ENCODE assay signal across 10 mouse cellular contexts in the genomic region with DNA sequence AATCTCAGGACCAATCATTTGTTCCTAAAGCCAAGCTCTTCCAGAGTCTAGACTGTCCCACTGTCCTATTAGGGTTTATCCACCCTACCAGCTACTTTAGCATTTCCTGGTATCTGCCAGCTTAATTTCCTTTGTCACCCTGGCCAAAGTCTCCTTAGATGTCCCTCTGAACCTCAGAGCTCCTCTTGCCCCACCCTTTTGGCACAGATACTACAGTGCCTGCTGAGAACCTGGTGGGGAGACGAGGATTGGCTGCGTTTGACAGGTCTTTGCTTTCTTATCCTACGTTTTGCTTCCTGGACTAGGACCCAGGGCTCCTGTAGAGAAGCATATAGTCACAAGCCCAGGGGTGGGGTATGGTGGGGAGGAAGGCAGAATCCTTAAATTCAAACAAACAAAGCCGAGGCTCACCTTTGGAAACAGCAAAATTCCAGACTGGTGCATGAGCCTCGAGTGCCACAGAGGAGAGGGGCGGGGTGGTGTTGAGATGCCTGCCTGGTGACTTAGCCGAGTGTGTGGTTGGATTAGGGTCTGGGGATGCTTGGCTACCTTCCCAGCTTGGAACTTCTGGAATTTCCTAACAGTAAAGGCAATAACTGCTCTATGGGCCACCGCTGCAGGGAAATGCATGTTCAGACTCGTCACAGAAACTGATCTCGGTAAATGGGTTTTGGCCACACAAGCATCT. TPM values are rescaled to one million over a fixed set of nuclear protein-coding genes. Genes with fewer than 3 reads are reported as not detected.
DNase-seq lines count a peak whose midpoint lies in the region; ATAC-seq and TF ChIP-seq lines count a peak whose summit lies in the region.
"Had no signal": no experiment of that assay in that cellular context is flagged by ENCODE, and none has a peak within 500 bp of the region (broad histone marks: within the 10 kb centered on the region; RNA-seq: fewer than 3 reads in every experiment).

No protein-coding gene starts in this region.

- no peak for ATAC-seq in heart, embryonic 13.5 days (ENCODE audit: extremely low read depth, insufficient number of reproducible peaks, low FRiP score, low TSS enrichment)
- ATAC-seq in limb, embryonic 14.5 days (ENCODE audit: low FRiP score, low read depth) = peak; percentile 38; the same call in 1 of the 2 replicates

- 34% methylated on average over 10 of the region's 10 CpGs for WGBS in heart, embryonic 13.5 days
- WGBS in limb, embryonic 14.5 days = 36% methylated on average over 10 of the region's 10 CpGs
- WGBS in small intestine, adult 2 months = 20% methylated on average over 10 of the region's 10 CpGs

- peak overlapping the region; percentile 4; the same call in 1 of the 2 replicates for H3K4me2 ChIP-seq in heart, embryonic 13.5 days
- peak overlapping the region; percentile 22; the same call in 1 of the 2 replicates for H3K4me2 ChIP-seq in limb, embryonic 14.5 days (replicated peaks; ENCODE audit: low read depth, low read length, severe bottlenecking)

- H3K36me3 ChIP-seq in heart, embryonic 13.5 days = 0 out of 2 replicates have a peak, but pooled peaks cover 4% of the 10 kb centered on the region
- no peaks in the 10 kb centered on the region; the same call in 1 of the 2 replicates for H3K36me3 ChIP-seq in limb, embryonic 14.5 days (ENCODE audit: control insufficient read depth, insufficient read depth, low read length)
- H3K36me3 ChIP-seq in small intestine, adult 2 months (ENCODE audit: control insufficient read depth, insufficient read depth, low read length) = no peaks in the 10 kb centered on the region

- no peak for DNase-seq in heart, adult 8-10 months (ENCODE audit: low spot score)
- peak; percentile 73 for DNase-seq in gonadal fat pad, adult 2 months (ENCODE audit: low read depth)
- peak; percentile 73 for DNase-seq in limb, embryonic 14.5 days (ENCODE audit: low spot score)
- DNase-seq in cerebellum, adult 18-20 months = no peak
- no peak for DNase-seq in urinary bladder, postnatal 36 days (ENCODE audit: low spot score in 2 of 2)
- no peak for DNase-seq in layer of hippocampus, adult 18-20 months (ENCODE audit: low spot score in 2 of 2)

- 0 out of 2 replicates have a peak overlapping the region, but pooled peaks have one; percentile 37 for H3K9ac ChIP-seq in heart, embryonic 13.5 days
- H3K9ac ChIP-seq in limb, embryonic 14.5 days (ENCODE audit: low read depth, low read length, severe bottlenecking) = no peak overlapping the region

- no peaks in the 10 kb centered on the region for H3K9me3 ChIP-seq in heart, embryonic 13.5 days
- no peaks in the 10 kb centered on the region for H3K9me3 ChIP-seq in limb, embryonic 14.5 days (ENCODE audit: control insufficient read depth, low read length)

- no peak overlapping the region for H3K4me3 ChIP-seq in heart, embryonic 13.5 days
- no peak overlapping the region for H3K4me3 ChIP-seq in limb, embryonic 14.5 days (replicated peaks; ENCODE audit: low read length)
- peak overlapping the region; percentile 67 for H3K4me3 ChIP-seq in small intestine, adult 2 months (ENCODE audit: low read depth, low read length)

- no peaks in the 10 kb centered on the region for H3K27me3 ChIP-seq in heart, embryonic 13.5 days (replicated peaks)
- no peaks in the 10 kb centered on the region for H3K27me3 ChIP-seq in limb, embryonic 14.5 days (ENCODE audit: control insufficient read depth, insufficient read depth, low read length)
- no peaks in the 10 kb centered on the region for H3K27me3 ChIP-seq in small intestine, adult 2 months (ENCODE audit: control insufficient read depth, insufficient read depth, low read length)

- no peak for TF ChIP-seq CTCF in small intestine, adult 2 months (IDR thresholded peaks at IDR 0.05; ENCODE audit: extremely low read depth, insufficient read length, insufficient replicate concordance, low read depth, low read length)

- H3K27ac ChIP-seq in heart, embryonic 13.5 days (replicated peaks) = no peak overlapping the region
- no peak overlapping the region for H3K27ac ChIP-seq in limb, embryonic 14.5 days (replicated peaks; ENCODE audit: low read depth, low read length)
- peak overlapping the region; percentile 98 for H3K27ac ChIP-seq in small intestine, adult 2 months (ENCODE audit: insufficient read depth, low read depth, low read length)

- TF ChIP-seq POLR2A in limb, embryonic 14.5 days (IDR thresholded peaks at IDR 0.05; ENCODE audit: borderline replicate concordance, extremely low read depth, insufficient read depth, insufficient read length) = no peak
- no peak for TF ChIP-seq POLR2A in small intestine, adult 2 months (IDR thresholded peaks at IDR 0.05; ENCODE audit: low read depth, low read length)

- H3K4me1 ChIP-seq in heart, embryonic 13.5 days = peaks cover 43% of the 10 kb centered on the region
- peaks cover 5% of the 10 kb centered on the region; the same call in 1 of the 2 replicates for H3K4me1 ChIP-seq in limb, embryonic 14.5 days (ENCODE audit: control insufficient read depth, insufficient read depth, low read length)
- H3K4me1 ChIP-seq in small intestine, adult 2 months (ENCODE audit: control insufficient read depth, insufficient read depth, insufficient read length, low read length) = peaks cover 6% of the 10 kb centered on the region; the same call in 1 of the 2 replicates

RNA-seq across cellular contexts. Expression of a gene that starts 11.7 kb away (rescaled TPM):
- 73.1 and 73.4 TPM in 2 replicates for polyA plus RNA-seq in heart, embryonic 13.5 days (2015; fragmentation: Nextera tagmentation; extraction: Ambion mirVana)
- total RNA-seq in heart, adult 8-10 months (2022) = 10 to 100 TPM; 38.8 to 45.9 (median 41.4) TPM
- polyA plus RNA-seq in gonadal fat pad, adult 2 months (2012; rRNA removed) = 49.5 and 64.5 TPM in 2 replicates
- 81.9 and 105 TPM in 2 replicates for polyA plus RNA-seq in limb, embryonic 14.5 days (2012; rRNA removed)
- 84.7 and 94.8 TPM in 2 replicates for polyA plus RNA-seq in limb, embryonic 14.5 days (2014; fragmentation: Nextera tagmentation; extraction: Ambion mirVana)
- polyA plus RNA-seq in small intestine, adult 2 months (2012; rRNA removed) = 49.5 and 110 TPM in 2 replicates
- 100 to 1,000 TPM; 237 to 255 TPM for total RNA-seq in layer of hippocampus, adult 18-20 months (2021)

RNA-seq across cellular contexts. Expression of a gene that starts 18.4 kb away (rescaled TPM):
- polyA plus RNA-seq in heart, embryonic 13.5 days (2015; fragmentation: Nextera tagmentation; extraction: Ambion mirVana) = 173 and 202 TPM in 2 replicates
- total RNA-seq in heart, adult 8-10 months (2022) = 10 to 100 TPM; 60.4 to 67.0 (median 64.4) TPM
- 323 and 341 TPM in 2 replicates for polyA plus RNA-seq in gonadal fat pad, adult 2 months (2012; rRNA removed)
- 422 and 466 TPM in 2 replicates for polyA plus RNA-seq in limb, embryonic 14.5 days (2012; rRNA removed)
- polyA plus RNA-seq in limb, embryonic 14.5 days (2014; fragmentation: Nextera tagmentation; extraction: Ambion mirVana) = 307 and 325 TPM in 2 replicates
- polyA plus RNA-seq in small intestine, adult 2 months (2012; rRNA removed) = 130 and 182 TPM in 2 replicates
- total RNA-seq in layer of hippocampus, adult 18-20 months (2021) = 10 to 100 TPM; 91.5 to 97.2 TPM

RNA-seq across cellular contexts. Expression of a gene that starts 40.5 kb away (rescaled TPM):
- 33.1 and 34.1 TPM in 2 replicates for polyA plus RNA-seq in heart, embryonic 13.5 days (2015; fragmentation: Nextera tagmentation; extraction: Ambion mirVana)
- 10 to 100 TPM; 68.8 to 90.5 (median 77.6) TPM for total RNA-seq in heart, adult 8-10 months (2022)
- 68.4 and 69.1 TPM in 2 replicates for polyA plus RNA-seq in gonadal fat pad, adult 2 months (2012; rRNA removed)
- polyA plus RNA-seq in limb, embryonic 14.5 days (2012; rRNA removed) = 90.4 and 112 TPM in 2 replicates
- 52.5 and 57.8 TPM in 2 replicates for polyA plus RNA-seq in limb, embryonic 14.5 days (2014; fragmentation: Nextera tagmentation; extraction: Ambion mirVana)
- 26.0 and 35.4 TPM in 2 replicates for polyA plus RNA-seq in small intestine, adult 2 months (2012; rRNA removed)
- 100 to 1,000 TPM; 118 to 122 TPM for total RNA-seq in layer of hippocampus, adult 18-20 months (2021)

RNA-seq across cellular contexts. Expression of a gene that starts 41.2 kb away (rescaled TPM):
- 131 and 150 TPM in 2 replicates for polyA plus RNA-seq in heart, embryonic 13.5 days (2015; fragmentation: Nextera tagmentation; extraction: Ambion mirVana)
- 100 to 1,000 TPM; 104 to 116 (median 107) TPM for total RNA-seq in heart, adult 8-10 months (2022)
- polyA plus RNA-seq in gonadal fat pad, adult 2 months (2012; rRNA removed) = 164 and 193 TPM in 2 replicates
- polyA plus RNA-seq in limb, embryonic 14.5 days (2012; rRNA removed) = 92.5 and 117 TPM in 2 replicates
- 100 and 103 TPM in 2 replicates for polyA plus RNA-seq in limb, embryonic 14.5 days (2014; fragmentation: Nextera tagmentation; extraction: Ambion mirVana)
- 99.8 and 167 TPM in 2 replicates for polyA plus RNA-seq in small intestine, adult 2 months (2012; rRNA removed)
- 100 to 1,000 TPM; 112 to 113 TPM for total RNA-seq in layer of hippocampus, adult 18-20 months (2021)

RNA-seq across cellular contexts. Expression of a gene that starts 45.9 kb away (rescaled TPM):
- 1.1 and 1.5 TPM in 2 replicates for polyA plus RNA-seq in heart, embryonic 13.5 days (2015; fragmentation: Nextera tagmentation; extraction: Ambion mirVana)
- not detected for total RNA-seq in heart, adult 8-10 months (2022)
- polyA plus RNA-seq in gonadal fat pad, adult 2 months (2012; rRNA removed) = 75.6 and 92.5 TPM in 2 replicates
- 27.0 and 35.0 TPM in 2 replicates for polyA plus RNA-seq in limb, embryonic 14.5 days (2012; rRNA removed)
- polyA plus RNA-seq in limb, embryonic 14.5 days (2014; fragmentation: Nextera tagmentation; extraction: Ambion mirVana) = 52.7 and 70.4 TPM in 2 replicates
- polyA plus RNA-seq in small intestine, adult 2 months (2012; rRNA removed) = 132 and 184 TPM in 2 replicates
- total RNA-seq in layer of hippocampus, adult 18-20 months (2021) = not detected
- total RNA-seq: hematopoietic stem cell, adult 5-6 weeks; left cerebral cortex, adult 18-20 months had no signal

Comparison
In these comparisons a context has a peak if more than half of its experiments do, and no peak if none do; other contexts are left out.
1. DNase-seq: peak in gonadal fat pad, adult 2 months (single experiment) and limb, embryonic 14.5 days (single experiment); none in heart, adult 8-10 months (single experiment), cerebellum, adult 18-20 months (0 of 2), urinary bladder, postnatal 36 days (0 of 2) and layer of hippocampus, adult 18-20 months (0 of 2).